Mouse (Mus musculus) spleen, adult 2 months (tissue): ENCODE data around the gene Cstf2t. TPM values are rescaled to one million over a fixed set of nuclear protein-coding genes. Genes with fewer than 3 reads are reported as not detected.

Source experiments
- DNase-seq, 2 experiments: peaks; one replicate each; pipeline versions ENCODE4 v3.0.0 to v3.0.0-alpha.2; 2012 to 2021; ENCODE audit warnings: low spot score in 2 of 2, low read depth in 1 of 2
- H3K27ac ChIP-seq: fragments of 200-500 bp; 2 replicates; pipeline ENCODE4 v1.5.1; 2012; ENCODE audit warnings: low read length, inconsistent platforms; ENCODE audit not compliant: insufficient read depth
- H3K27me3 ChIP-seq: fragments of 200-500 bp; 2 replicates; pipeline ENCODE4 v1.6.1; 2012; ENCODE audit warnings: mild to moderate bottlenecking, moderate library complexity, low read length, inconsistent platforms; ENCODE audit not compliant: control insufficient read depth, insufficient read depth
- H3K36me3 ChIP-seq: fragments of 200-500 bp; 2 replicates; pipeline ENCODE4 v1.6.1; 2012; ENCODE audit warnings: mild to moderate bottlenecking, low read length, inconsistent platforms; ENCODE audit not compliant: control insufficient read depth, insufficient read depth
- H3K4me1 ChIP-seq: fragments of 200-500 bp; 2 replicates; pipeline ENCODE4 v1.6.1; 2011; ENCODE audit warnings: inconsistent platforms; ENCODE audit not compliant: control insufficient read depth, insufficient read depth, insufficient read length
- H3K4me3 ChIP-seq: fragments of 200-500 bp; 2 replicates; pipeline ENCODE4 v1.5.1; 2011; ENCODE audit warnings: mild to moderate bottlenecking, inconsistent platforms; ENCODE audit not compliant: insufficient read depth, insufficient read length; ENCODE audit errors: extremely low read depth
- CTCF ChIP-seq: fragments of 200-500 bp; IDR thresholded peaks from 2 replicates; pipeline ENCODE4 v1.5.1; 2011; ENCODE audit warnings: mild to moderate bottlenecking, inconsistent platforms; ENCODE audit not compliant: insufficient read depth, insufficient read length, insufficient replicate concordance; ENCODE audit errors: extremely low read depth
- POLR2A ChIP-seq: fragments of 200-500 bp; IDR thresholded peaks from 2 replicates; pipeline ENCODE4 v1.6.1; 2011; ENCODE audit warnings: low read depth, low read length, inconsistent platforms
- WGBS: fragments of 180-500 bp; shearing (Covaris S2); methylation state at CpG from one replicate; pipeline ENCODE4 v1.1.7; 2018; 5-methylcytosine and 5-hydroxymethylcytosine counted together
- polyA plus RNA-seq: library from polyadenylated mRNA; depleted of rRNA; stranded (reverse); fragments of >200 nt; gene quantifications from 2 replicates; pipeline ENCODE4 v1.2.3, GENCODE M21; 2012

The Cstf2t gene
- polyA plus RNA-seq, 1 experiment: 8.2 TPM

GRCm38 (mm10) chr19:31099369-31099768 lies 16.7 kb downstream of the Cstf2t start:
- Histone ChIP-seq H3K36me3 (no peaks in the 10 kb centered on the region), H3K27me3 (no peaks in the 10 kb centered on the region), H3K4me3 (no peak overlapping the region), H3K4me1 (no peaks in the 10 kb centered on the region), H3K27ac (no peak overlapping the region)
- no peak for DNase-seq
- WGBS: 88% methylated on average over 3 of the region's 3 CpGs
- TF ChIP-seq CTCF (no peak), POLR2A (no peak)

GRCm38 (mm10) chr19:31104764-31105163 lies 22.1 kb downstream of the Cstf2t start:
- H3K4me1 ChIP-seq: no peaks in the 10 kb centered on the region
- no peak overlapping the region for H3K27ac ChIP-seq
- H3K4me3 ChIP-seq: no peak overlapping the region
- H3K27me3 ChIP-seq: no peaks in the 10 kb centered on the region
- no peak for DNase-seq
- TF ChIP-seq POLR2A: no peak
- TF ChIP-seq CTCF: no peak
- no peaks in the 10 kb centered on the region for H3K36me3 ChIP-seq
- 59% methylated on average over 6 of the region's 6 CpGs for WGBS

GRCm38 (mm10) chr19:31106036-31106435 lies 23.4 kb downstream of the Cstf2t start:
- Histone ChIP-seq H3K27ac (no peak overlapping the region), H3K36me3 (no peaks in the 10 kb centered on the region), H3K4me3 (no peak overlapping the region), H3K27me3 (no peaks in the 10 kb centered on the region), H3K4me1 (no peaks in the 10 kb centered on the region)
- WGBS: 90% methylated on average over 3 of the region's 3 CpGs
- DNase-seq: no peak
- no peak for TF ChIP-seq POLR2A
- TF ChIP-seq CTCF: no peak

- no peaks in the 10 kb centered on the region for H3K27me3 ChIP-seq
- no peaks in the 10 kb centered on the region for H3K36me3 ChIP-seq
- no peaks in the 10 kb centered on the region for H3K4me1 ChIP-seq
- 73% methylated on average over 9 of the region's 9 CpGs for WGBS
- no peak overlapping the region for H3K4me3 ChIP-seq
- TF ChIP-seq POLR2A: no peak
- TF ChIP-seq CTCF: no peak
- no peak overlapping the region for H3K27ac ChIP-seq
- DNase-seq: no peak
These were observed 24.4 kb downstream of the Cstf2t start for GRCm38 (mm10) chr19:31106835-31107554.

DNA sequence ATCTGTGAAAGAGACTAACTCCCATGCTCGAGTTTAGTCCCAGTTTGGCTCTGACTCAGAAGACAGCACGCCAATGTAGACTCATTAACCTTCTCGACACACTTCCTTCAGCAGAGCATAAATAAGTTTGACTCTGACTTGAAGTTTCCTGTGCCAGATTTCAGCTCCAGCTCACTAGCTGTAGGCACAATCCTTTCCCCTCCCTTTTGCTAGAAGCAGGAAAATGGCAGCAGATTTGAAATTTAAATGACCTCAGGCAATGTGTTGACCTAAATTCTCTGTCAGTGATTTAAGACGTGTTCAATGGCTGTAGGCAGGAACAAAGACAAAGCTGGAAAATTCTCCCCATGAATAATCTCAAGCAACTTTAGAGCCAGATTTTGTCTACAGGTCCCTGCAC lies 32.1 kb downstream of the Cstf2t start:
- no peak for DNase-seq
- H3K27ac ChIP-seq: no peak overlapping the region

GRCm38 (mm10) chr19:31124628-31125027 lies 42.0 kb downstream of the Cstf2t start:
- Histone ChIP-seq H3K27me3 (no peaks in the 10 kb centered on the region), H3K36me3 (no peaks in the 10 kb centered on the region), H3K4me3 (no peak overlapping the region), H3K4me1 (no peaks in the 10 kb centered on the region), H3K27ac (no peak overlapping the region)
- 89% methylated on average over 3 of the region's 3 CpGs for WGBS
- no peak for DNase-seq
- TF ChIP-seq POLR2A (no peak), CTCF (no peak)

More for the DNA sequence above, 32.1 kb downstream of the Cstf2t start:
- 40% methylated on average over 4 of the region's 4 CpGs for WGBS
- H3K27me3 ChIP-seq: no peaks in the 10 kb centered on the region
- no peak overlapping the region for H3K4me3 ChIP-seq
- no peaks in the 10 kb centered on the region for H3K36me3 ChIP-seq
- no peaks in the 10 kb centered on the region for H3K4me1 ChIP-seq
- no peak for TF ChIP-seq CTCF
- no peak for TF ChIP-seq POLR2A

GRCm38 (mm10) chr19:31132614-31133013 lies 50.0 kb downstream of the Cstf2t start:
- no peak for DNase-seq
- no peak overlapping the region for H3K4me3 ChIP-seq
- no peak overlapping the region for H3K27ac ChIP-seq
- H3K36me3 ChIP-seq: no peaks in the 10 kb centered on the region
- WGBS: 93% methylated on average over 8 of the region's 8 CpGs
- no peaks in the 10 kb centered on the region for H3K27me3 ChIP-seq
- TF ChIP-seq CTCF: no peak
- TF ChIP-seq POLR2A: no peak
- H3K4me1 ChIP-seq: no peaks in the 10 kb centered on the region
